ENCODE assay signal across 8 mouse cellular contexts in genomic region chr11:4772925-4773324, GRCm38 (mm10). TPM values are rescaled to one million over a fixed set of nuclear protein-coding genes. Genes with fewer than 3 reads are reported as not detected.
DNase-seq lines count a peak whose midpoint lies in the region; ATAC-seq and TF ChIP-seq lines count a peak whose summit lies in the region.
"Had no signal": no experiment of that assay in that cellular context is flagged by ENCODE, and none has a peak within 500 bp of the region (broad histone marks: within the 10 kb centered on the region; RNA-seq: fewer than 3 reads in every experiment).

No protein-coding gene starts in this region.

- no peaks in the 10 kb centered on the region; the same call in 1 of the 2 replicates for H3K36me3 ChIP-seq in testis, adult 2 months (ENCODE audit: control insufficient read depth, insufficient read depth, low read length)
- peaks cover 7% of the 10 kb centered on the region for H3K36me3 ChIP-seq in lung, postnatal 0 days (ENCODE audit: insufficient read depth, low read length)
- H3K36me3 ChIP-seq in small intestine, adult 2 months (ENCODE audit: control insufficient read depth, insufficient read depth, low read length): peaks cover 21% of the 10 kb centered on the region

- no peak overlapping the region for H3K9ac ChIP-seq in lung, postnatal 0 days (replicated peaks; ENCODE audit: low read depth)

- H3K4me2 ChIP-seq in lung, postnatal 0 days (replicated peaks; ENCODE audit: low read depth, low read length): no peak overlapping the region

- TF ChIP-seq POLR2A in testis, adult 2 months (IDR thresholded peaks at IDR 0.05; ENCODE audit: control insufficient read depth, low read depth, low read length): no peak
- no peak for TF ChIP-seq POLR2A in small intestine, adult 2 months (IDR thresholded peaks at IDR 0.05; ENCODE audit: low read depth, low read length)

- H3K4me1 ChIP-seq in testis, adult 2 months (ENCODE audit: control insufficient read depth, insufficient read depth, low read length): no peaks in the 10 kb centered on the region; the same call in 1 of the 2 replicates
- no peaks in the 10 kb centered on the region for H3K4me1 ChIP-seq in lung, postnatal 0 days (ENCODE audit: insufficient read depth, low read depth, low read length)
- H3K4me1 ChIP-seq in small intestine, adult 2 months (ENCODE audit: control insufficient read depth, insufficient read depth, insufficient read length, low read length): no peaks in the 10 kb centered on the region

- no peaks in the 10 kb centered on the region for H3K27me3 ChIP-seq in testis, adult 2 months (ENCODE audit: control insufficient read depth, insufficient read depth, low read length)
- H3K27me3 ChIP-seq in lung, postnatal 0 days (replicated peaks; ENCODE audit: insufficient read depth, low read length): no peaks in the 10 kb centered on the region
- H3K27me3 ChIP-seq in small intestine, adult 2 months (ENCODE audit: control insufficient read depth, insufficient read depth, low read length): no peaks in the 10 kb centered on the region

- H3K4me3 ChIP-seq in testis, adult 2 months (ENCODE audit: control insufficient read depth, low read depth, low read length): no peak overlapping the region
- H3K4me3 ChIP-seq in lung, postnatal 0 days (ENCODE audit: low read depth, low read length): no peak overlapping the region
- no peak overlapping the region for H3K4me3 ChIP-seq in small intestine, adult 2 months (ENCODE audit: low read depth, low read length)
- H3K4me3 ChIP-seq: myocyte had no signal

- WGBS in lung, postnatal 0 days: 32% methylated on average over 3 of the region's 3 CpGs
- WGBS in small intestine, adult 2 months: 29% methylated on average over 3 of the region's 3 CpGs

- TF ChIP-seq EP300 in lung, postnatal 0 days (IDR thresholded peaks at IDR 0.05): no peak

- TF ChIP-seq CTCF in testis, adult 2 months (IDR thresholded peaks at IDR 0.05; ENCODE audit: control insufficient read depth, insufficient read depth, insufficient replicate concordance, low read depth, low read length): 0 out of 2 replicates have a peak, but pooled peaks have one; percentile 32
- peak; percentile 72 for TF ChIP-seq CTCF in lung, postnatal 0 days (IDR thresholded peaks at IDR 0.05)
- TF ChIP-seq CTCF in small intestine, adult 2 months (IDR thresholded peaks at IDR 0.05; ENCODE audit: extremely low read depth, insufficient read length, insufficient replicate concordance, low read depth, low read length): peak; percentile 73; the same call in 1 of the 2 replicates

- no peak for ATAC-seq in lung, postnatal 0 days

- H3K27ac ChIP-seq in testis, adult 2 months (ENCODE audit: control insufficient read depth, insufficient read depth, low read depth, low read length): no peak overlapping the region
- no peak overlapping the region for H3K27ac ChIP-seq in lung, postnatal 0 days (ENCODE audit: low read length)
- no peak overlapping the region for H3K27ac ChIP-seq in small intestine, adult 2 months (ENCODE audit: insufficient read depth, low read depth, low read length)

- no peak for DNase-seq in testis, postnatal 14 days (ENCODE audit: low spot score)
- DNase-seq in adrenal gland, postnatal 14 days: peak; percentile 85
- peak; percentile 20 for DNase-seq in embryo, embryonic 11.5 days (ENCODE audit: low read depth, low spot score)
- DNase-seq in kidney, adult 8-10 months: peak; percentile 18 to 70
- peak; percentile 55 for DNase-seq in lung, postnatal 0 days (ENCODE audit: low spot score)

- no peaks in the 10 kb centered on the region for H3K9me3 ChIP-seq in lung, postnatal 0 days (ENCODE audit: low read length)

RNA-seq across cellular contexts. Expression of gene Cabp7, which starts 26.3 kb away (rescaled TPM):
- 0.07 and 0.10 TPM in 2 replicates for polyA plus RNA-seq in testis, adult 2 months (2012; rRNA removed)
- 0.15 and 0.41 TPM in 2 replicates for total RNA-seq in adrenal gland, postnatal 14 days (2021)
- polyA plus RNA-seq in lung, postnatal 0 days (2015; fragmentation: Nextera tagmentation; extraction: Ambion mirVana): 0.14 and 0.15 TPM in 2 replicates
- polyA plus RNA-seq in small intestine, adult 2 months (2012; rRNA removed): not detected in 2 replicates
